Mouse (Mus musculus) CH12.LX (cell line): Measurements from ENCODE around the gene Grap.

Experiments used
- CTCF ChIP-seq, 2 experiments: IDR thresholded peaks in 1 of 2; conservative IDR thresholded peaks in 1 of 2; 2 replicates each; pipeline ENCODE4 v1.5.1; 2011 to 2012; ENCODE audit warnings: low read depth in 2 of 2, low read length in 2 of 2, improper control_type of control experiment in 1 of 2, inconsistent platforms in 1 of 2, mild to moderate bottlenecking in 1 of 2, moderate library complexity in 1 of 2
- E2F4 ChIP-seq: IDR thresholded peaks from 2 replicates; pipeline ENCODE4 v1.6.1; 2011; ENCODE audit warnings: low read depth, low read length, improper control_type of control experiment; ENCODE audit not compliant: insufficient replicate concordance
- EP300 ChIP-seq: IDR thresholded peaks from 2 replicates; pipeline ENCODE4 v1.6.1; 2011; ENCODE audit warnings: low read length, improper control_type of control experiment
- ETS1 ChIP-seq: conservative IDR thresholded peaks from 2 replicates; pipeline ENCODE4 v1.6.1; 2012; ENCODE audit warnings: low read depth, mild to moderate bottlenecking, inconsistent platforms, low read length, improper control_type of control experiment, moderate library complexity
- MAFK ChIP-seq: IDR thresholded peaks from 2 replicates; pipeline ENCODE4 v1.6.1; 2011; ENCODE audit warnings: low read length, improper control_type of control experiment; ENCODE audit not compliant: insufficient replicate concordance
- MAX ChIP-seq: IDR thresholded peaks from 2 replicates; pipeline ENCODE4 v1.6.1; 2011; ENCODE audit warnings: low read length, improper control_type of control experiment
- MAZ ChIP-seq: IDR thresholded peaks from 2 replicates; pipeline ENCODE4 v1.6.1; 2012; ENCODE audit warnings: low read depth, mild to moderate bottlenecking, inconsistent platforms, low read length, improper control_type of control experiment, moderate library complexity
- RAD21 ChIP-seq: IDR thresholded peaks from 2 replicates; pipeline ENCODE4 v1.6.1; 2011; ENCODE audit warnings: low read depth, mild to moderate bottlenecking, low read length, improper control_type of control experiment, moderate library complexity
- SIN3A ChIP-seq: IDR thresholded peaks from 2 replicates; pipeline ENCODE4 v1.6.1; 2012; ENCODE audit warnings: low read length, improper control_type of control experiment, inconsistent platforms
- USF1 ChIP-seq: IDR thresholded peaks from 2 replicates; pipeline ENCODE4 v1.6.1; 2014; ENCODE audit warnings: low read depth, mild to moderate bottlenecking, inconsistent platforms, low read length, improper control_type of control experiment

GRCm38 (mm10) chr11:61685119-61685725, 32.2 kb downstream of the Grap start:
- TF ChIP-seq ETS1: no peak
- no peak for TF ChIP-seq CTCF (conservative IDR thresholded peaks at IDR 0.05 in 1 of 2, IDR thresholded peaks at IDR 0.05 in 1 of 2; ENCODE audit: low read depth in 2 of 2, low read length in 2 of 2)
- no peak for TF ChIP-seq MAX
- no peak for TF ChIP-seq MAZ
- TF ChIP-seq RAD21: no peak
- TF ChIP-seq EP300: no peak
- no peak for TF ChIP-seq USF1
- TF ChIP-seq MAFK: no peak
- TF ChIP-seq SIN3A: peak; percentile 20
- no peak for TF ChIP-seq E2F4
